Mouse (Mus musculus): ENCODE results near the gene Itpkb. TPM values are rescaled to one million over a fixed set of nuclear protein-coding genes. Genes with fewer than 3 reads are reported as not detected.

The Itpkb gene
- polyA plus RNA-seq, 1 experiment = 8.0 TPM

DNA sequence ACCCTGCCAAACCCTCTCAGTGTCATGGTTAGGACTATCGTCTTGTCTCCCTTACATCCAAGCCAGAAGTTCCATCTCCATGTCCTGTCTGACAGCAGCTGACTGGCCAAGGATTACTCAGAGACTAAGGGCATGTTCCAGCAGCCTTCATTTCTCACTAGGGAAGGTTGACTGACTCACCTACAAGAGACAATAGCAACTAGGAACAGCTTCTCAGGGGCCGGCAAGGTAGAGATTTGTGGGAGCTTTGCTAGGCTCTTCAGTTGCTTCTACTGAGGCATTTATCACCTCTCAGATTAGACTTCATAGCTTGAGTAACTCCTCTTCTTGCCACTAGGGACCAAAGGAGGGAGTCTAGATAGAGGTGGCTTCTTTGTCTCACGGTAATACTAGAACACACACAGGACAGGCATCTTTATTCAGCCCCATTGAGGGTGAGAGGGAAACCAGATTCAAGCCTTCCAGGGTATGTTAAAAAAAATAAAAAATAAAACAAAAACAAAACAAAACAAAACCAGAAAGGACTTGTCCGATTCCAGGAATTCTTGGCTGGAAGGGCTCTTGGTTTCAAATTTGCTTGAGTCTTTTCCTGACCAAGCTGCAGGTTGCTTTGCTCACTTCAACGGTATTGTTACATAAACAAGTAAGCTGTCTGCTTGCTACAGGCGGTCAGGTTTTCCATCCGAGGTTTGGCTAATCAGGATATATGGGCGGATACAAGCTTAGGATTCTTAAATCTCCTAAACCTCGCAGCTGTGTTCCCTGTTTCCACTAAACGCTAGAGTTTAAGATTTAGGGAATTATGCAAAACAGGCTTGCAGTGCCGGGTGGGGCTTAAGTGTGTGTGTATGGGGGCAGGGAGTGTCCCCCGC lies 1.3 kb upstream of the Itpkb start:
- H3K4me3 ChIP-seq (ENCODE audit: insufficient read depth, low read length) = peak overlapping the region; percentile 17
- TF ChIP-seq CTCF (IDR thresholded peaks at IDR 0.05; ENCODE audit: extremely low read depth, insufficient read depth, low read length) (peak; percentile 20; the same call in 1 of the 2 replicates), POLR2A (IDR thresholded peaks at IDR 0.05; ENCODE audit: extremely low read depth, insufficient read depth, low read length) (no peak)

DNA sequence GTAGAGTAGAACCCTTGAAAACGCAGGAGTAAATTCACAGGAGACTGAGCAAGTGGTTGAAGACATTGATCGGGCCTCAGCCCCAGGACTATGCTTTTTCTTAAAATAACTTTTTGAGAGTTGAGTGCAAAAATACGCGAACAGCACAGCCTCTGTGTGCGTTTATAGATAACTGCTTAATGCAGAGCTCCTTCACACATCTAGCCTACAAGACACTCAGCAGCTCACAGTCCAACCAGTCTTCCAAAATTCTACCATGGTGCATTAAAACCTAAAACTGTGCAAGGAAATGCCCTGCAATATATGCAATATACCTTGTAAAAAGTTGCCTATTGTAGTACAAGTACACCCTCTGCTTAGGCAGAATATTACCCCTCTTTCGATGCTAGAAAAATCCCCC lies 579 bp upstream of the Itpkb start:
- no peak for TF ChIP-seq CTCF (IDR thresholded peaks at IDR 0.05; ENCODE audit: extremely low read depth, insufficient read depth, low read length)
- TF ChIP-seq POLR2A (IDR thresholded peaks at IDR 0.05; ENCODE audit: extremely low read depth, insufficient read depth, low read length) = no peak
- H3K4me3 ChIP-seq (ENCODE audit: insufficient read depth, low read length) = peak overlapping the region; percentile 17
- peaks cover 3% of the 10 kb centered on the region; the same call in 1 of the 2 replicates for H3K4me1 ChIP-seq (ENCODE audit: control insufficient read depth, insufficient read depth, low read length)
- H3K27ac ChIP-seq (ENCODE audit: insufficient read depth, low read length) = no peak overlapping the region

More for the DNA sequence above, 1.3 kb upstream of the Itpkb start:
- no peak overlapping the region for H3K27ac ChIP-seq (ENCODE audit: insufficient read depth, low read length)
- peaks cover 3% of the 10 kb centered on the region; the same call in 1 of the 2 replicates for H3K4me1 ChIP-seq (ENCODE audit: control insufficient read depth, insufficient read depth, low read length)

DNA sequence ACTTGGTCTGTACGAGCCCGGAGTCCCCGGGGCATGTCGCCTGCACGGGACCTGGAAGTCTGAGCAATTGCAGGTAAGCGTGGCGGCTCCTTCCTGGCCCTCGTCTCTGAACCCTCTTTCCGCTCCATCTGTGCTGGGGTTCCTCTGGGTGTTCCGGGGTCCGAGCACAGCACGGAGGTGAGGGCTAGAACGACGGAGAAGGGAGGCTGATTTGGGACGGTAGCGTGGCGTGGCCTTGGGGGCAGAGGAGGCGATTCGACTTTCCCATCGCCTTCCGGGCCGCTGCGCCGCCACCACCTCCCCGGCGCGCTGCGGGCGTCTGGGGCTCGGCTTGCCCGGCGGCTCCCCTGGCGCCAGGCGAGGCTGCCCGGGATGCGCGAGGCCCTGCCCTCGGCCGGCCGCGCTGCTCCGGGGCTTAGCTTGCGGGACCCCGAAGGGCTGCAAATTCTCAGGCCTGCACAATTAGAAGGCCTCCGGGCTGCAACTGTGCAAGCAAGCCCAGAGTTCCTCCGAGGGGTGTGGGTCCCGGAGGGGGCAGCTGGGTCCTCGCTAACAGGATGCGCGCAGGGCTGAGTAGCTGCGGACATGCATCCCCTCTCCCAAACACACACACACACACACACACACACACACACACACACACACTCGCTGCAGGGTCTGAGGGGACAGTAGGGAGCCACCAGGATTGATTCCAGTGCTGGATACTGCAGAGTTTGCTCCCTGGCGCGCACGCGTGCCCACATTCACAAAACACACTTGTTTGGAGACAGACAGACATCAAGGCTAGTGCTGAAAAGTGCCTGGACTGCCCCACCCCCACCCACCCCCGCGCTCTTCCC lies 641 bp downstream of the Itpkb start:
- TF ChIP-seq POLR2A (IDR thresholded peaks at IDR 0.05; ENCODE audit: extremely low read depth, insufficient read depth, low read length) = no peak
- TF ChIP-seq CTCF (IDR thresholded peaks at IDR 0.05; ENCODE audit: extremely low read depth, insufficient read depth, low read length) = no peak
- Histone ChIP-seq H3K4me1 (ENCODE audit: control insufficient read depth, insufficient read depth, low read length) (peaks cover 3% of the 10 kb centered on the region; the same call in 1 of the 2 replicates), H3K4me3 (ENCODE audit: insufficient read depth, low read length) (peak overlapping the region; percentile 84), H3K27ac (ENCODE audit: insufficient read depth, low read length) (peak overlapping the region; percentile 94)

DNA sequence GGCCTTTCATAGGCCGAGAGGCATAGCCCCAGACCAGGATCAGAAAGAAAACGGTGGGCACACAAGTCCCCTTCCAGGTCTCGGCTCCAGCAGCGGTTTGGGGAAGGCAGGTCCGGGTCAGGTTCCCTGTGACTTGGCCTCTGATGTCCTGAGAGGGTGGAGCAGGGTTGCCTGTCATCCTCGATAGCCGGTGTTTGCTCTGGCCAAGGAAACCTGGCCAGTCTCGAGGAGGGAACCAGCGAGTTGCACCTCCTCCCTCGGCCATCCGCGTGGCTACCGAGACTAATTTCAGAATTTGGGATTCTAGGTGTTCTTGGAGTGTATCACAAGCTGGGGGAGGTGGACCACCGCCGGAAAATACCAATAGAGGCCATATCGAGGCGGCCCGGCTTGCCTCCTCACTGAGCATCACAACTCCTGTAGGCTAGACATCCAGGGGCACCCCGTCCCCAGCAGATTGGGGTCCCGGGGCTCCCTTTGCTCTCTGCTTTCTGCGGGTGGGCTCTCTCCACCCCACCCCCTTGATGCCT lies 1.3 kb downstream of the Itpkb start:
- Histone ChIP-seq H3K4me3 (ENCODE audit: insufficient read depth, low read length) (peak overlapping the region; percentile 84), H3K4me1 (ENCODE audit: control insufficient read depth, insufficient read depth, low read length) (peaks cover 3% of the 10 kb centered on the region; the same call in 1 of the 2 replicates), H3K27ac (ENCODE audit: insufficient read depth, low read length) (peak overlapping the region; percentile 76)
- TF ChIP-seq POLR2A (IDR thresholded peaks at IDR 0.05; ENCODE audit: extremely low read depth, insufficient read depth, low read length) = no peak
- TF ChIP-seq CTCF (IDR thresholded peaks at IDR 0.05; ENCODE audit: extremely low read depth, insufficient read depth, low read length) = no peak

DNA sequence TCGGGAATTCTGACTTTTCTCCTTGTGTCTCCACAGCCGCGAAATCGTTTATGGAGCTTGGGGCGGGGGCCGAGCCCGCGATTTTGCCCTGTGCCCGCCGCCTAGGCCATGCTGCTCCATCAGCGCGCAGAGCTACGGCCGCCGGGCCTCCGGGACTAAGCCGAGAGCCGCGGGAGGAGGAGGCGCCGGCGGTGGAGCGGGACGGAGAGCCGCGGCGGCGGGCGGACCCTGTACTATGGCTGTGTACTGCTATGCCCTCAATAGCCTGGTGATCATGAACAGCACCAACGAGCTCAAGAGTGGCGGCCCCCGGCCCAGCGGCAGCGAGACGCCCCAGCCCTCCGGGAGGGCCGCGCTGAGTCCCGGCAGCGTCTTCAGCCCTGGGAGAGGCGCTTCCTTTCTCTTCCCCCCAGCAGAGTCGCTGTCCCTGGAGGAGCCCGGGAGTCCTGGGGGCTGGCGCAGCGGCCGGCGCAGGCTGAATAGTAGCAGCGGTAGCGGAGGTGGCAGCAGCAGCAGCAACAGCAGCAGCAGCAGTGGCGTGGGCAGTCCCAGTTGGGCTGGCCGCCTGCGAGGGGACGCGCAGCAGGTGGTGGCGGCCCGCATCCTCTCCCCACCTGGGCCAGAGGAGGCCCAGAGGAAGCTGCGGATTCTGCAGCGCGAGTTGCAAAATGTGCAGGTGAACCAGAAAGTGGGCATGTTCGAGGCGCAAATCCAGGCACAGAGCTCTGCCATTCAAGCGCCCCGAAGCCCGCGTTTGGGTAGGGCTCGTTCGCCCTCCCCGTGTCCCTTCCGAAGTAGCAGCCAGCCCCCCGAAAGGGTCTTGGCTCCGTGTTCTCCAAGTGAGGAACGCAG lies 2.0 kb downstream of the Itpkb start:
- no peak for TF ChIP-seq POLR2A (IDR thresholded peaks at IDR 0.05; ENCODE audit: extremely low read depth, insufficient read depth, low read length)
- TF ChIP-seq CTCF (IDR thresholded peaks at IDR 0.05; ENCODE audit: extremely low read depth, insufficient read depth, low read length) = no peak
- Histone ChIP-seq H3K4me1 (ENCODE audit: control insufficient read depth, insufficient read depth, low read length) (peaks cover 3% of the 10 kb centered on the region; the same call in 1 of the 2 replicates), H3K4me3 (ENCODE audit: insufficient read depth, low read length) (peak overlapping the region; percentile 84), H3K27ac (ENCODE audit: insufficient read depth, low read length) (peak overlapping the region; percentile 76)

DNA sequence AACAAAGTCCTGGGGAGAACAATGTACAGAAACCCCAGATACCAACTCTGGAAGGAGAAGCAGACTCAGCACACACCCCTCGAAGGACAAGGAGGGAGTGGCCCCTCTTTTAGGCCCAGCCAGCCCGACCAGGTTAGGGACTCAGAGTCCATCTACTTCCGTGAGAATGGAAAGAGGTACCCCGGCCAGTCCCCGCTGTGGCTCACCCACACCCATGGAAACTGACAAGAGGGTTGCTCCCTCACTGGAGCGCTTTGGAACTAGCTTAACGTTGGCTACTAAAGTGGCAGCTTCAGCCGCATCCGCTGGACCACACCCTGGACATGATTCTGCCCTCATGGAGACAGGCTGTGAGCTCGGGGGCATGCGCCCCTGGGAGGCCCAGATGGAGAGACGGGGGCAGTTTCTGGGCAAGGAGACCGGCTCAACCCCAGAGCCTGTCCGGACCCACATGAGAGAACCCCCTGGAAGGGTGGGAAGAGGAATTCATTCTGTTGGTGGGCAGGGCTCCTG lies 2.7 kb downstream of the Itpkb start:
- no peak for TF ChIP-seq POLR2A (IDR thresholded peaks at IDR 0.05; ENCODE audit: extremely low read depth, insufficient read depth, low read length)
- no peak for TF ChIP-seq CTCF (IDR thresholded peaks at IDR 0.05; ENCODE audit: extremely low read depth, insufficient read depth, low read length)

DNA sequence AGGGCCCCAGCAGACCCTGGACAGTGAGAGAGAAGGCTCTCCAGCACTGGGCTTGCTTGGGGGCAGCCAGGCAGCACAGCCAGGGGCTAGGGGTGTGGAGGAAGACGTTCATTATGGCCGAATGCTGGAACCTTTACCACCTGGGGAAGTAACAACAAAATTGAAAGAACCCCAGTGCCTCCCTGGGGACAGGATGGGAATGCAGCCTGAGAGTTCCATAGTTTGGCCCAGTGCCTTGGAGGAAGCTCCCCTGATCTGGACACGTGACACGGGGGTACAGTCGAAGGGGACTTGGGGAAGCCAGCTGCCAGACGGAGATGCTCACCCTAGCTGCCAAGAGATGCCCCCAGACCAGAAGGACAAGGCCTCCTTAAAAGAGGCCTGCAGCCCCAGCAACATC lies 3.3 kb downstream of the Itpkb start:
- no peak for TF ChIP-seq POLR2A (IDR thresholded peaks at IDR 0.05; ENCODE audit: extremely low read depth, insufficient read depth, low read length)
- no peak for TF ChIP-seq CTCF (IDR thresholded peaks at IDR 0.05; ENCODE audit: extremely low read depth, insufficient read depth, low read length)
- Histone ChIP-seq H3K27ac (ENCODE audit: insufficient read depth, low read length) (no peak overlapping the region), H3K4me1 (ENCODE audit: control insufficient read depth, insufficient read depth, low read length) (peaks cover 3% of the 10 kb centered on the region; the same call in 1 of the 2 replicates), H3K4me3 (ENCODE audit: insufficient read depth, low read length) (no peak overlapping the region)

More for the DNA sequence above, 2.7 kb downstream of the Itpkb start:
- no peak overlapping the region for H3K27ac ChIP-seq (ENCODE audit: insufficient read depth, low read length)
- peak overlapping the region; percentile 84 for H3K4me3 ChIP-seq (ENCODE audit: insufficient read depth, low read length)
- H3K4me1 ChIP-seq (ENCODE audit: control insufficient read depth, insufficient read depth, low read length) = peaks cover 3% of the 10 kb centered on the region; the same call in 1 of the 2 replicates

DNA sequence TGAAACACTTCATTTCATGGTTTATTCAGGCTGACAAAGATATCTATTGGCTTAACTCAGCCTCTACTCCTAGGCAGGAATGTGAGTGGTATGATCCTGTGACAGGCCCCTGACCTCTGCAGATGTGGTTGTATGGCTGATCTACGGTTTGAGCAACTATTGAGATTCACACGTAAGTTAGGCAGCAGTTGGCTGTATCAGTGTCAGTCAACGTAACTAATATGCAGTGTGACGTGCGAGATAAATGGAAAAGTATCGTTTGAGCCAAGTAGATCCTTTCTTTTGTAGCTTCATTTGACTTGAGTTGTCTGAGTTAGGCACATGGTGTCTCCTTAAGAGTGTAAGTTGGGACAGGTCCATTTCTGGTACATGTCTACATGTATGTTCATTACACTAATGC lies 4.3 kb downstream of the Itpkb start:
- Histone ChIP-seq H3K4me3 (ENCODE audit: insufficient read depth, low read length) (no peak overlapping the region), H3K27ac (ENCODE audit: insufficient read depth, low read length) (no peak overlapping the region), H3K4me1 (ENCODE audit: control insufficient read depth, insufficient read depth, low read length) (peaks cover 3% of the 10 kb centered on the region; the same call in 1 of the 2 replicates)
- TF ChIP-seq POLR2A (IDR thresholded peaks at IDR 0.05; ENCODE audit: extremely low read depth, insufficient read depth, low read length) (no peak), CTCF (IDR thresholded peaks at IDR 0.05; ENCODE audit: extremely low read depth, insufficient read depth, low read length) (no peak)

Measured in cortical plate, adult 2 months (tissue).